Mouse (Mus musculus) mouse trophoblast stem cell (cell line): ENCODE measurements around the gene Nptxr.
"Not testable (repeated sequence)": the region's sequence is repeated elsewhere in the genome, so short reads cannot be mapped to it uniquely, and the experiment has no call there.

Experiments used
- in situ Hi-C, 2 experiments: fragments of 300-500 bp; cut with MseI, MboI; formaldehyde crosslinking; loops; 2 replicates in 1 of 2; 3 replicates in 1 of 2; pipeline ENCODE4 v1.15.1; 2025

Gene Nptxr

DNA sequence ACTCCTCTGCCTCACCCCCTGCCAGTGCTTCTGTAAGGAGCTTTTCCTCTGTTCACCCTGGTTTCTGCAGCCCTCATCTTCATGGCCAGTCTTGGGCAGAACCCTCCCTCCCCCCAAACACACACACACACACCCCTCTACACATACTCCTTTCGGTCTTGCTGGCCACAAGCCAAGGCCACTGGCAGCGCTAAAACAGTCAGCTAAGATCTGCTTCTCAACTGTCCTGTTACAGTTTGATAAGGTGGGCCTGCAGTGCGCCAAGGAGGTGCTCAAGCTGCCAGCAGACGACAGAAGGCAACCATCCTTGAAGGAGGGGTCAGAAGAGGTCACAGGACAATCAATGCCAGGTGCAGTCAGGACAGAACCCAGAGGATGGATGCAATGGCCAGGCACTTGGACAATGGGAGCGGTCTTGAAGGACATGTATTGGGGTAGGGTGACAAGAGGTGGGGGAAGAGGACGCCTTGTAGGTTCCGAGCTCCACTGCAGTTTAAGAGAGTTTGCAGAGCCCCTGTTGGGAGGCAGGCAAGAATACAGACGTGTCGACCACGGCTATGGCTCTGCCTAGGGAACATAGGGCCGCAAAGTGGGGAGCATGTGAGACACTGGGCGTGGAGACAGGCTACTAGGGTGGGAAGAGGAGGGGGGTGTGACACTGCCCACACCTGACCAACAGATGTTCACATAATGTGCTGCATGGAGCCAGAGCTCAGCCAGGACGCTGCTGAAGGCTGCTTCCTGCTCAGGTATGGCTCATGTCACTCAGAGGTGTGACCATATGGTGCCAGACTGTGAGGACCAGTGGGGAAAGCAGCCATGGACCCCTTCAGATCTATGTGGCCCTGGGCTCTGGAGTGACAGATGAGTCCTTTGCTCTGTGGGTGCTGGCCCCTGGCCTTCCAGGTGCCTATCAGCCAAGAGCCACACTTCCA lies 18.0 kb upstream of the Nptxr start:
- in situ Hi-C loops = no loop called here

DNA sequence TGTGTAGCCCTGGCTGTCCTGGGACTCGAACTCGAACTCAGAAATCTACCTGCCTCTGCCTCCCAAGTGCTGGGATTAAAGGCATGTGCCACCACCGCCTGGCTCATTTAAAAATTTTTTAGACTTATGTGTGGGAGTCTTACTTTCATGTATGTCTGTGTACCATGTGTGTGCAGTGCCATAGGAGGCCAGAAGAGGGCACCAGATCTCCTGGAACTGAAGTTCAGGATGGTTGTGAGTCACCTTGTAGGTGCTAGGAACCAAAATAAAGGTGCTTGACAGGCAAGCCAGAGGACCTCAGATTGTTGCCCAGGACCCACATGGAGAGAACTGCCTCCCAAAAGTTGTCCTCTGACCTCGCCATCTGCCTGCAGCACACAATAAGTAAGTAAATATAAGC lies 13.8 kb upstream of the Nptxr start:
- in situ Hi-C loops = no loop called here

DNA sequence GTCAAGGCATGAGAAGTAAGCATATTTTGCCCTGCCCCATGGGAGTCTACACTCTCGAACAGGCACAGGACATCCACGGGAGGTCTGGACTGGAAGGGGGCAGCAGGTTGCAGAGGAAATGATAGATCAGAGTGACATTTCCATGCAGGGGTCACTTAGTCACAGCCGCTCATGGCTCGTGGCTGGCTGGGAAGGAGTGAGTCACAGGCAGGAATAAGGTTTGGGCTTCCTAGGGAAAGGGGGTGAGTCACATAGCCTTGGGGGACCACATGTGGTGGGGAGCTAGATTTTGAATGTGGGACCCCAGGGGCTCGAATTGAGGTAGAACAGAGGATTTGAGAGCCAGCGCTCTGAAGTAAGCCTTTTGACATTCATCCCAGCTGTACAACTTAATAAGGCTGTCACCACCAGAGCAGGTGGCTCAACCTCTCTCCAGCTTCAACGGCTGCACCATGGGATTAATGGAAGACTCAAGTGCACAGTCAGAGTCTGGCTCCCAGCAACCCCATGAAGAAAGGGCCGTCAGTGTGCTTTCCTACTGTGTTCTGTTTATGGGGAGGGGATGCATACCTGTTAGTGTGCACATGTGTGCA lies 9.2 kb upstream of the Nptxr start:
- in situ Hi-C loops = no loop called here

DNA sequence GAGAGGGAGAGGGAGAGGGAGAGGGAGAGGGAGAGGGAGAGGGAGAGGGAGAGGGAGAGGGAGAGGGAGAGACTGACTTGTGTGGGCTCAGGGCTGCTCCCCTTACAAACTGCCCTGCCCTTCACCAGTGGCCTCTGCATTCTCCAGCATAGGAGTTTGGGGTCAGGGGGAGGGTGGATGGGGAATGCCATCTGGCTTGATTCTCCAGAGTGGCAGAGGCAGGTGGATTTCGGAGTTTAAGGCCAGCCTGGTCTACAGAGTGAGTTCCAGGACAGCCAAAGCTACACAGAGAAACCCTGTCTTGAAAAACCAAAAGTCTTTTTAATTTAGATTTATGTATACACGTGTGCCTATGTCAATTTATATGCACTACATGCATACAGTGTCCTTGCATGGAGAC lies 8.3 kb upstream of the Nptxr start:
- in situ Hi-C loops = not testable (repeated sequence)

DNA sequence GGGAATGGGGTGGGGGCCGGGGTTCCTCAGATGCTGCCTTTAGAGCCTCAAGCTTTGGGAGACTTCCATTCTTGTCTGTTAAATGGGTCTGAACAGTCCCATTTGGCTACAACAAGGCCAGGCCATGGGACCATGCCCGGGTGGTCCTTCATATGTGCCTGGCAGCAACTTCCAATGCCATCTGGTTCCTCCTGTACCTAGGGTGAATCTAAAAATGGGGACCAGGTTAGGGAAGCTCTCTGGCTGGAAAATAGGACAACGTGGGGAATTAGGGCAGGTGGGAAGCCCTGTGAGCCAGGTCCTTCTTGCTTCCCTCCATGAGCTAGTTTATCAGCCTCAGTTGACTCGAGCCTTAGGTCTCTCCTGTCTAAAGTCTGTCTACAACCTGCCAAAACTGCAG lies 6.4 kb upstream of the Nptxr start:
- in situ Hi-C loops = no loop called here

DNA sequence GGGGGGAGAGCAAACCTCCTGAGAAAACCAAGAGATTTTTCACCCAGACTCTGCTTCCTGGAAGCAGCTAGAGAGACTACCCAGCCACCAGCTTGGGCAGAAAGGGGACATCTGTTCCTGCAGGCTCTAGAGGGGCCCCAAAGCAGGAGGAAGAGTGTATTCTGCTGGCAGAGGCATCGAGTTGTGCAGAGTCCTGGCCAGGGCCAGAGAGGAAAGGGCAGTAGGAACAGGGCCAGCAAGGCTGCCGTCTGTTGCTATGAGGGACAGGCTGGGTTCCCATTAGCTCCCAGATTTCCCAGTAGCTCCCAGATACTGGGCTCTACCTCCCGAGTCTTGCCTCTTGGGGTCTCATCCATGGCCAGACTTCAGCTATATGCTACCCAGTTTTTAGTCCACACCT lies 5.5 kb upstream of the Nptxr start:
- in situ Hi-C loops = no loop called here

DNA sequence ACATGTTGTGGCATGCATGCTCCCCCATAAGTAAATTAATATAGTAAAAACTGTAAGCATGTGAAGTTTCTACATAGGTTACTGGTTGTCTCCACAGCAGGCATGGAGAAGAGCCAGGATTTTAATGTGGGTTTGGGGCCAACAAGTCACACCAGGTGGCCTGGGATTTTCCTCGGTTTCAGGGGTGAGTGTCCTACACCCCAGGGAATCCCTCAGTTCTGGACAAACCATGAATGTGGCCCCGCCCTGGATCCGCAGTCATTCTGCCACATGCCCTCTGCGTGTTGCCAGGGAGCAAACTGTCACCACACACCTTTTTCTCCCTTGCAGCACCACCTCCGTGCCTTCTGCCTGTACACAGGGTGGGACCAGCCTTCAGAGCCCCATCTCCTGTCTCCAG lies 4.1 kb upstream of the Nptxr start:
- in situ Hi-C loops = no loop called here

DNA sequence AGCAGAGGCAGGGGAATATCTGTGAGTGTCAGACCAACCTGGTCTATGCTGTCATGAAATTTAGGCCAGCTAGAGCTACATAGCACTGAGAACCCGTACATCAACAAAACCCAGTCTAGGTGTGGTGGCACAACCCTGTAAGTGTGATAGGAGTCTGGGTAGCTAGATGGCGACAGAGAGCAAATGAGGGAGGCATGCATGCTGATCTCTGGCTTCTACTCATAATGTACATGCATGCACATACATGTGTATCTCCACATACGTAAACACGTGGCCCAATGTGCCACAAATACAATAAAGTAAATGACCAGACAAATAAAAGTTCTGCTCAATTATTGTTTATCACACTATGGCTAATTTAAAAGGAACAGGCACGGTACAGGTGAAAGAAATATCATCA lies 3.5 kb upstream of the Nptxr start:
- in situ Hi-C loops = no loop called here

DNA sequence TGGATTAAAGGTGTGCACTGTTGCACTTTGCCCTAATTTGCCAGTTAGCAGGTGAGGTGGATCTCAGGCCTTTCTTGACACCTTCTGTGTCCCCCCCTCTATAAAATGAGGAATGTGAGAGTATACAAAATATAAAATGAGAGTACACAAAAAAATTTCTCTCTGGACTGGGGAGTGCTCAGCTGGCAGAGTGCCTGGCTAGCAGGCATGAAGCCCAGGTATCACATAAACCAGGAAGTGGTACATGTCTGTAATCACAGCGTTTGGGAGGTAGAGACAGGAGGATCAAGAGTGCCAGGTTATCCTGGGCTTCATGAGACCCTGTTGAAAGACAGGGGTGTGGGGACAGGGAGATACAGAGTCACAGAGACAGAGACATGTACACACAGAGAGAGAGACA lies 2.5 kb upstream of the Nptxr start:
- in situ Hi-C loops = no loop called here

DNA sequence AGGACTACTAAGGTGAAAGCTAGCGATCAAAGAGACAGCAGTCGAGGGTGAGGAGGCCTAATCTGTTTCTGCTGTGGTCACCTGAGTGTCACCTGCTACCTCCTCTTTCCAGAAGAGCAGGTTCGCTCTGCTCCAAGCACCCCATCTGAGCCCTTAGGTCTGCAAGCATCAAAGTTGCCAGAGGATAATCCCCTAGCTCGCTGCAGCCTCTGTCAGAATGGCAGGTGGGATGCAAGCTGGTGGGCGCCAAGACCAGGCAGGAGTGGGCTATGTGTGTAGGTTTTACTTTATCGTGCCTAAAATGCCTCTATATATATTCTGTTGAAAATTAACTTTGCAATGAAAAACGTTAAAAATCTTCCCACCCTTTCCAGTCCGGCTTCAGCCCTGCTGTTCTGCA lies 680 bp upstream of the Nptxr start:
- in situ Hi-C loops = no loop called here

DNA sequence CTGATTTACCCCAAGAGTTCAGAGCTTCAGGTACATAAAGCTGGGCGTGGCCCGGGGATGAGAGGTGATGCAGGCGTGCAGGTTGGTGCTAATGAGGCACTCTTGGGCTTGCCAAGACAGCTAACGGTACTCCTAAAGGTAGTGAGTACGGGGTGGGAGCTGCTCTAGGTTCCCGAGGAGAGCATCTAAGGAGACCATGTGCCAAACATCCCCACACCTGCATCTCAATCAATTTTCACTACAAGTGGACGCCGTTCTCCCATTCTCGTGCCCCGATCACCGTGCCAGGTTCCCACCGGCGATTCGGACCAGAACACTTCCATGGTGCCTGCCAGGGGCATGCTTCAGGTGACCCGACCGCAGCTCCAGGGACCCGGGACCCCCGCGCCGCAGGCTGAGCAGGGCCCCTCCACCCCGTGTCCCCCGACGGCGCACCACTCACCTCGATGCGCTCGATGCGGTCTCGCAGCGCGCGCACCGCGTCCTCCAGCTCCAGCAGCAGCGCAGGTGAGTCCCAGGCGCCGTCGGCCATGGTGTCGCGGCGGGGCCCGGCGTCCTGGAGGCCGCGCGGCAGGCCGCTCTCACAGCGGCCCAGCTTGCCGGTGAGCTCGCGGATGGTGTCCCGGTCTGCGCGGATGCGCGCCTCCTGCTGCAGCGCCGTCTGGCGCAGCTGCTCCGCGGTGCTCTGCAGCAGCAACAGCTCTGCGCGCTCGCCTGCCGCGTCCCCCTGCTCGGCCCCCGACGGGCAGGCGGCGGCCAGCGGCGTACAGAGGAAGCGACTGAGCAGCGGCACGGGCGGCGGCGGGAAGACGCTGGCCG lies 824 bp downstream of the Nptxr start:
- in situ Hi-C loops = no loop called here

DNA sequence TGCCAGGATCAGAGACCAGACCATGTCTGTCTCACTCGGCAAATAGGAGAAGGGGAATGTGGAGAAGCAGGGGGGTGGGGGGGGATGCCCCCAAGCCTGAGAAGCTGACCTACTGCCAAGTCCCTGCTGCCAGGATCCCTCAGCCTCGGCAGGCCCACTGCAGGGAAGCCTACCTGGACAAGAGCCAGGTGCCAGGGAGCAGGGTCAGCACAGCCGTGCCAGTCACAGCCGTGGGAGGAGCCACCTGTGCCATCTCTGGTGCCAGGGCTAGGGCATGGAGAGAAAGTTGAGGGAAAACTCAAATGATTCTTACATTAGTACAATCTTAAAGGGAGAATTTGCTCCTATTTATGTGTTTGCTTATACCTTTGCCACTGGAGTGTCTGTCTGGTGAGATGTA lies 2.3 kb downstream of the Nptxr start:
- in situ Hi-C loops = no loop called here

DNA sequence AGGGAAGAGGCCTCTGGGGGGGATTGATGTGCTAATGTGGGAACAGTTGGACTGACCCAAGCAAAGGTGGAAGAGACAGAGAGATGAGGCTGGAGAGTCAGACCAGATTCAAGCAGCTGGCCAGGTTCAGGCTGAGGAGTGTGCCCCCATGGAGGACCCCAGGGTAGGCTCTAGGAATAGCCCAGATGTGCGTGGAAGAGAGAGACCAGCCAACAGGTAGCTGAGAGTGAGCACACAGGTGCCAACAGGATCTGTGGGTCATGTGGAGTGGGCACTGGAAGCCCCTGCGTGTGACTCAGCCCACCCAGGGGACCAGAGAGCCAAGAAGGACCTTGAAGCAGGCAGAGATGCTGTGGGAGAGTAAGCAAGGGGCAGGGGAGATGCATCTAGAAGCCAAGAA lies 2.9 kb downstream of the Nptxr start:
- in situ Hi-C loops = no loop called here

DNA sequence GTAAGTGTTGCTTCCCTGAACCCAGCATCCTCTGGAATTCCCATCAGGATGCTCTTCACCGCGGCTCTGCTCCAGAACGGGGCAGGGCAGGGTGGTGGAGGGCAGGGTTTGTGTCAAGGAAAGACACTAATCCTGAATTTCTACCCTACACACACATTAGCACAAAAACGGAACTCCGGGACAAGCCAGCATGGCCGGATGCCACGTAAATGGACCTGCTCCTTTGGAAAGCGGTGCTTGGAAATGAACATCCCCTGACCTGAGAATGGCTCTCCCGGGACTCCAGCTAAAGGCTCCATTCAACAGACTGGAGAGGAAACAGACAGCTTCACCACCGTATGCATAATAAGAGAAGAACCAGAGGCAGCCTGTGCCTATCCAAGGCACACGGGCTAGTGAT lies 3.9 kb downstream of the Nptxr start:
- in situ Hi-C loops = no loop called here

DNA sequence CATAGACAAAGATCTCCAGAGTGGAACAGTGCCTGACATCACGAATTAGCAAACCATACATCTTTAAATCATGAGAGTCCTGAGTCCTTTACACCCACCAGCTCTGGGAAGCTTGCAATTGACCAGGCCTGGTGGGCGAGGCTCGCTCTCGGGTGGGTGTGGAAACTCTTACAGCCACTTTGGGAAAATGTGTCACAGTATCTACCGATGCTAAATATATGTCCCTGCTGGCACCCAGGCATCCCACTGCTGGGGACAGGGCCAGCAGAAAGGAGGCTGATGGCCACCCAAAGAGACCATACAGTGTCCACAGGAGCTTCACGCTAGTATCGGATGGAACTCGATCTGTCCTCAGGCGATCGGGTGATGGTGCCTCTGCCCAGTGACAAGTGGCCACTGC lies 6.0 kb downstream of the Nptxr start:
- in situ Hi-C loops = no loop called here

DNA sequence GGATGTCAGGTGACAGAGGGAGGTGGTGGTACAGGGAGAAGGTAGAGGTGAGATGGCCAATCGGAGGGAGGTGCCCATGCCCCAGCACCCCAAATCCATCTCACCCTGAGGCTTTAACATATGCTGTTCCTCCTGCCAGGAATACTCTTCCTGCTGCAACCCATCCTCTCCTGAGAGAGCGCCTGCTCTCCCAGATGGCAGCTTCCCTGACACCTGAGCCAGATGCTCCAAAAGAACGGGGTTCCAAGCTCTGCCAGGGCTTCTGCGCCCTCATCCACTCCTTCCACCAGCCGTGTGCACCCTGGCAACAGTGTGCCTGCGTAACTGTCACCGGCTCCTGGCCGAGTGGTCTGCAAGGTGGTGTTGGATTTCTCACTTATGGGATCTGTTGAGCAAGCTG lies 6.9 kb downstream of the Nptxr start:
- in situ Hi-C loops = no loop called here

DNA sequence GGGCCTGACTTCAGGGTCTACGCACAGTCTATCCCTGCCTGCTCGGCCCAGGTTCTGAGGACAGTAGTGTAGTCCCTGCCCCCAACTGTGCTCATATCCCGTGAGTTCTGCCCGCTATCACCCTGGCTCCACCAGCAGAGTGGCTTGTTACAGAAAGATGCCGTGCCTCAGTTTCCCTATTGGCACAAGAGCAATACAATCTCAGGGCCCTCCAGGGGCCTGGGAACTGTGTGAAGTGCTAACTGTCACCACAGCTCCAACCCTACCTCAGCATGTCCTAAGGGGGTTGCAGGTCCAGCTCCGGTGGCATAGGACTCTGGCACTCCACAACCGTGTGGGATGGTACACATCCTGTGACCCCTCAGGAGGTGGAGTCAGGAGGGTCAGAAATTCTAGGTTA lies 7.5 kb downstream of the Nptxr start:
- in situ Hi-C loops = no loop called here

DNA sequence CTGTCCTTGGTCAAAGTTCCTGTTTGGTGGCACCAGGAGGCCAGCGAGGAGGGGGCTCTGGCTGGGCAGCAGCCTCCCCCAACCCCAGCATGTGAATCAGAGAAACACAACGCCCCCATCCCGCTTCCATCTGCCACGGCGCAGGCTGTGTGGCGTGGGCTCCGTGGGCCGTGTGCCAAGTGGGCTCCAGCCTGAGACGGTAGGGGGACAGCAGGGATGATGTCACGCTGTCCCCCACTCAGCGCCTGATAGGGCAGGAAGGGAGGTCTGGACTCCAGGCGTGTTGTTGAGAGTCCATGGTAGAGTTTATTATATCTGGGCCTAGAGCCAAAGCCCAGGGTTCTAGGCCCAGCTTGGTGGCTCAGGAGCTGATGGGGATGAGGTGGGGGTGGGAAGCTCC lies 8.3 kb downstream of the Nptxr start:
- in situ Hi-C loops = no loop called here

DNA sequence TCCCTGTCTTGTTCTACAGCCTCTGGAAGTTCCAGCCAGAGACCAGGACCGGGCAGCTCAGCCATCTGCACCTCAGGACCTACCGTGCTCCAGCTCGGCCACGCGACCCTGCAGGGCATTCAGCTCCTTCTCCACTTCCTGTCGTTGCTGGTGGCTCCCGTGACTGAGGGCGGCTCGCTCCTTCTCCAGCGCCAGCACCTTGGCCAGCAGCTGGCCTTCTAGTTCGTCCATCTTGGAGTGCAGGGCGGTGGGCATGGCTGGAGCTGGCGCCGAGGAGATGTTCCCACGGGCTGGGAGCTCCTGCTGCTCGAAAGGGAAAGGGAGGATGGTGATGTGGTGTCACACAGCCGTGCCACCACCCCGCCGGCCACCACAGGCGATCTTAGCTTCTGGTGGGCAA lies 10.4 kb downstream of the Nptxr start:
- in situ Hi-C loops = no loop called here

DNA sequence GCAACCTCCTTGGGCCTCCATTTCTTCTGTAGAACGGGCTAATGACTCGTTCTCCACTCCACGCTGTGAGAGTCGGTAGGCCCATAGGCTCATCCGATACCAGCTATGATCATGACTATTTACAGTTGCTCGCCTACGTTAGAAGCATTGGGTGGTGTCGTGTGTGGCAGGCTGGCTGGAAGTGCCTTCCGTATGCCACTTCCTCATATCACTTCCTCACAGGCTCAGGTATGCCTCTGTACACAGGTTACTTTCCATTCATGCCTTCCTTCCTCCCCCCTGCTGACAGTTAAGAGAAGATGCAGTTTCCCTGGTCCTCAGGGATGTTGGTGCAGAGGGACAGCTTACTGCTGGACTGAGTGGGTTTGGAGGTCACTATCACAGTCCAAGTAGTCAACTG lies 11.5 kb downstream of the Nptxr start:
- in situ Hi-C loops = no loop called here

DNA sequence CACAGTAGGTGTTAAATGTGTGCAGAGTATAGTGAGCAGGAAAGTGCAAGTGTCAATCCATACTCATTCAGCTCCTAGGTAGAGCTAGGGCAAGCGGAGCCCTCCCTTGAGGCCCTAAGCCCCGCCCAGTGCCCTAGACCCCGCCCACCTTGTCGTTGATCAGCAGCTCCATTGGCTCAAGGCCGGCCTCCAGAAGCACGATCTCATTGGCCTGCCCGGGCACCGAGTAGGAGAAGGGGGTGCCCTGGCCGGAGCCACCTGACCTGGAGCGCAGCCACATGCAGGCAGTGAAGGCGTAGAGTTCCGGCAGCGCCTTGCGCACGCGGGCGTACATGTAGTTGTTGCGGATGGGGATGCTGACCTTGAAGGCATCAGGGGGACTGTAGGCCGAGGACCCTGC lies 12.1 kb downstream of the Nptxr start:
- in situ Hi-C loops = no loop called here

DNA sequence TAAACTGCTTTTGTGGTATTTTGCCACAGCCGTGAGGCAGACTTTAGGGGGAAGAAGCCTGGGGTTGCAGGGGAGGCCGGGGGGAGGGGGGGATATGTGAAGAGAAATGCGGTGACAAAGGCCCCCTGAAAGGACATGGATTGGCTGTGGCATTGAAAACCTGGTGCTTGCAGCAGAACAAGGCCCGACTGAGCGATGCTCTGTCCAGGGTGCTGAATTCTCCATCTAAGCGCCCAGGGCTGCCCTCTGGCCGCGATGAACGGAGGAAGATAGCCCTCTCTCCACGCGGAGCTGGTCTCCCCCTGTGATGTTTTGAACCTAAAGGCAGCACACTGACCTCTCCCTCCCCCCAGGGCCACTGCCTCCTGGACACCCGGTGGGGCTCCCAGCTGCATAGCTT lies 13.1 kb downstream of the Nptxr start:
- in situ Hi-C loops = no loop called here

DNA sequence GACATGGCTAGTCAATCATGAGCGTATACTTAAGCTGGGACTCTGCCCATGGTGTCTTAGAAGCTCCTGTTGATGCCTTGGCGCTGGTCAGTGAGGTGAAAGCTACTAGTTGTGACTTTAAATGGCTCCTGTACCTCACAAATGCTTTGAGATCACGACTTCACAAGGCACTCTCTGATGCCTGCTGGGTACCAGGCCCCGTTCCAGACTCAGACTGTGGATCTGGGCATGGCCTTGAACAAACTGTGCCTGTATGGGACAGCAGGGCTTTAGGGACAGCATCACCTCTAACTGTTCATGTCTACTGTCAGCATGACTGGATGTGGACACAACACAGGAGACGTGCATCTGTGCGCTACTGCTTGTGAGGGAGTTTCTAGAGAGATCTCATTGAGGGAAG lies 13.7 kb downstream of the Nptxr start:
- in situ Hi-C loops = no loop called here
